Mouse (Mus musculus) brain, embryonic 14.5 days (tissue): Measurements from ENCODE around the gene Trim44.

Experiments used
- CTCF ChIP-seq: fragments of 200-500 bp; IDR thresholded peaks from 2 replicates; pipeline ENCODE4 v1.5.1; 2012; ENCODE audit warnings: inconsistent platforms, mild to moderate bottlenecking, moderate library complexity, borderline replicate concordance; ENCODE audit not compliant: insufficient read depth, insufficient read length; ENCODE audit errors: extremely low read depth
- POLR2A ChIP-seq: fragments of 200-500 bp; IDR thresholded peaks from 2 replicates; pipeline ENCODE4 v1.6.1; 2012; ENCODE audit warnings: mild to moderate bottlenecking, inconsistent platforms, borderline replicate concordance; ENCODE audit not compliant: poor library complexity, insufficient read depth, insufficient read length, severe bottlenecking; ENCODE audit errors: extremely low read depth

- TF ChIP-seq POLR2A (no peak), CTCF (no peak)
Observed at GRCm38 (mm10) chr2:102291533-102291932, 116.1 kb downstream of the Trim44 start.
